Comparison of ENCODE assay signal across 8 mouse cellular contexts in genomic region chr2:163472466-163472851, GRCm38 (mm10). TPM values are rescaled to one million over a fixed set of nuclear protein-coding genes. Genes with fewer than 3 reads are reported as not detected.
A peak's percentile ranks its signal among the peaks of the same experiment; 100 is the strongest.
DNase-seq lines count a peak whose midpoint lies in the region; ATAC-seq lines count a peak whose summit lies in the region.

TSS of gene Fitm2 (minus strand) at chr2:163472629.

- peak; percentile 98 for DNase-seq in CD4-positive helper T cell, adult 2 months (ENCODE audit: low read depth, low spot score)
- peak; percentile 86 for DNase-seq in brain, embryonic 18.5 days (ENCODE audit: low read depth, low spot score)
- peak; percentile 97 for DNase-seq in kidney, postnatal 10 days
- DNase-seq in natural killer cell, adult 2 months (ENCODE audit: low spot score in 2 of 2) = peak; percentile 94 to 96

- H3K4me1 ChIP-seq in heart, embryonic 13.5 days = peaks cover 11% of the 10 kb centered on the region
- H3K4me1 ChIP-seq in liver, embryonic 12.5 days = peaks cover 16% of the 10 kb centered on the region
- H3K4me1 ChIP-seq in stomach, embryonic 15.5 days = peaks cover 9% of the 10 kb centered on the region

- peak within 1 kb of the TSS; percentile 84 for H3K4me3 ChIP-seq in heart, embryonic 13.5 days
- H3K4me3 ChIP-seq in liver, embryonic 12.5 days = peak within 1 kb of the TSS; percentile 78
- H3K4me3 ChIP-seq in stomach, embryonic 15.5 days (replicated peaks) = peak within 1 kb of the TSS; percentile 87

- H3K27me3 ChIP-seq in heart, embryonic 13.5 days (replicated peaks) = no peaks in the 10 kb centered on the region; the same call in 1 of the 2 replicates
- 0 out of 2 replicates have a peak, but pooled peaks cover 7% of the 10 kb centered on the region for H3K27me3 ChIP-seq in liver, embryonic 12.5 days (replicated peaks)
- no peaks in the 10 kb centered on the region for H3K27me3 ChIP-seq in stomach, embryonic 15.5 days (replicated peaks)

- H3K36me3 ChIP-seq in heart, embryonic 13.5 days = peaks cover 24% of the 10 kb centered on the region
- peaks cover 24% of the 10 kb centered on the region for H3K36me3 ChIP-seq in liver, embryonic 12.5 days
- peaks cover 10% of the 10 kb centered on the region for H3K36me3 ChIP-seq in stomach, embryonic 15.5 days

- H3K4me2 ChIP-seq in heart, embryonic 13.5 days = peak within 1 kb of the TSS; percentile 89
- peak within 1 kb of the TSS; percentile 92 for H3K4me2 ChIP-seq in liver, embryonic 12.5 days
- peak within 1 kb of the TSS; percentile 86 for H3K4me2 ChIP-seq in stomach, embryonic 15.5 days

- ATAC-seq in erythroid progenitor cell, adult 5-6 weeks (replicated peaks; ENCODE audit: low FRiP score, poor library complexity, severe bottlenecking) = peak; percentile 91
- ATAC-seq in heart, embryonic 13.5 days (ENCODE audit: extremely low read depth, insufficient number of reproducible peaks, low FRiP score, low TSS enrichment) = peak; percentile 94
- peak; percentile 90 for ATAC-seq in liver, embryonic 12.5 days
- peak; percentile 92 for ATAC-seq in stomach, embryonic 15.5 days (ENCODE audit: insufficient read depth, low FRiP score, low read depth)

- peak within 1 kb of the TSS; percentile 73 for H3K27ac ChIP-seq in heart, embryonic 13.5 days (replicated peaks)
- H3K27ac ChIP-seq in liver, embryonic 12.5 days = peak within 1 kb of the TSS; percentile 67
- H3K27ac ChIP-seq in stomach, embryonic 15.5 days = peak within 1 kb of the TSS; percentile 74; the same call in 1 of the 2 replicates

- H3K9me3 ChIP-seq in heart, embryonic 13.5 days = no peaks in the 10 kb centered on the region
- H3K9me3 ChIP-seq in liver, embryonic 12.5 days (replicated peaks) = no peaks in the 10 kb centered on the region
- no peaks in the 10 kb centered on the region for H3K9me3 ChIP-seq in stomach, embryonic 15.5 days

- peak within 1 kb of the TSS; percentile 92 for H3K9ac ChIP-seq in heart, embryonic 13.5 days
- peak within 1 kb of the TSS; percentile 80 for H3K9ac ChIP-seq in liver, embryonic 12.5 days
- peak within 1 kb of the TSS; percentile 65 for H3K9ac ChIP-seq in stomach, embryonic 15.5 days

- WGBS in heart, embryonic 13.5 days = under 1% methylated on average over 30 of the region's 30 CpGs
- under 1% methylated on average over 30 of the region's 30 CpGs for WGBS in liver, embryonic 12.5 days (ENCODE audit: insufficient replicate concordance)
- under 1% methylated on average over 30 of the region's 30 CpGs for WGBS in stomach, embryonic 15.5 days

RNA-seq across cellular contexts. Expression of gene Fitm2, which starts in this region (rescaled TPM):
- 1.1 TPM in 1 of 2 replicates, not detected in the other for total RNA-seq in erythroid progenitor cell, adult 5-6 weeks (2015; ENCODE audit: low replicate concordance)
- 0.26 and 1.7 TPM in 2 replicates for total RNA-seq in erythroid progenitor cell, adult 5-6 weeks (2017; ENCODE audit: low replicate concordance)
- polyA plus RNA-seq in heart, embryonic 13.5 days (2015; fragmentation: Nextera tagmentation; extraction: Ambion mirVana) = 11.7 and 11.9 TPM in 2 replicates
- polyA plus RNA-seq in liver, embryonic 12.5 days (2016; fragmentation: Nextera tagmentation; extraction: Ambion mirVana) = 6.7 and 7.0 TPM in 2 replicates
- polyA plus RNA-seq in stomach, embryonic 15.5 days (2015; fragmentation: Nextera tagmentation; extraction: Ambion mirVana) = 10.8 TPM in 2 replicates

Comparison
In these comparisons a context has a peak if more than half of its experiments do, and no peak if none do; other contexts are left out.
1. Peak in every context shown above with its lines: DNase-seq, ATAC-seq, H3K4me3 ChIP-seq and H3K27ac ChIP-seq.